Mouse (Mus musculus): ENCODE data around the gene Hoxa4.

Hoxa4 gene

GRCm38 (mm10) chr6:52150401-52150966, 41.1 kb downstream of the Hoxa4 start:
- no peak for DNase-seq
